Mouse (Mus musculus) neural tube, embryonic 13.5 days (tissue): ENCODE data around the gene Alox12b. TPM values are rescaled to one million over a fixed set of nuclear protein-coding genes. Genes with fewer than 3 reads are reported as not detected.

Experiments used
- ATAC-seq: fragments of 200-750 bp; cut with Nextera tagmentation; 2 replicates; pipeline ENCODE4 v1.8.0; 2017; ENCODE audit warnings: low read depth, mild to moderate bottlenecking, moderate TSS enrichment, moderate library complexity
- H3K27ac ChIP-seq: fragments of 300-500 bp; sonication (generic); replicated peaks from 2 replicates; pipeline ENCODE4 v1.5.1; 2015; ENCODE audit warnings: moderate library complexity, mild to moderate bottlenecking, inconsistent platforms
- H3K27me3 ChIP-seq: fragments of 300-500 bp; sonication (generic); 2 replicates; pipeline ENCODE4 v1.6.1; 2015; ENCODE audit warnings: mild to moderate bottlenecking, inconsistent platforms
- H3K36me3 ChIP-seq: fragments of 300-500 bp; sonication (generic); 2 replicates; pipeline ENCODE4 v1.6.1; 2015; ENCODE audit warnings: mild to moderate bottlenecking, inconsistent platforms
- H3K4me1 ChIP-seq: fragments of 300-500 bp; sonication (generic); replicated peaks from 2 replicates; pipeline ENCODE4 v1.6.1; 2015; ENCODE audit warnings: inconsistent platforms
- H3K4me2 ChIP-seq: fragments of 300-500 bp; sonication (generic); 2 replicates; pipeline ENCODE4 v1.6.1; 2015; ENCODE audit warnings: inconsistent platforms, mild to moderate bottlenecking, moderate library complexity
- H3K4me3 ChIP-seq: fragments of 300-500 bp; sonication (generic); 2 replicates; pipeline ENCODE4 v1.5.1; 2015; ENCODE audit warnings: mild to moderate bottlenecking, inconsistent platforms
- H3K9ac ChIP-seq: fragments of 300-500 bp; sonication (generic); 2 replicates; pipeline ENCODE4 v1.6.1; 2015; ENCODE audit warnings: moderate library complexity, mild to moderate bottlenecking, inconsistent platforms
- H3K9me3 ChIP-seq: fragments of 300-500 bp; sonication (generic); 2 replicates; pipeline ENCODE4 v1.6.1; 2016; ENCODE audit warnings: inconsistent platforms
- WGBS: fragments of 180-500 bp; shearing (Covaris S2); methylation state at CpG from one replicate; pipeline ENCODE4 v1.1.7; 2015; 5-methylcytosine and 5-hydroxymethylcytosine counted together
- polyA plus RNA-seq: library from polyadenylated mRNA; unstranded; fragments of >200 nt; fragmentation: Nextera tagmentation; extraction: Ambion mirVana; gene quantifications from 2 replicates; pipeline ENCODE4 v1.2.1, GENCODE M21; 2015

The Alox12b gene
- polyA plus RNA-seq, 1 experiment from 2014 or later, result 0.22 TPM

GRCm38 (mm10) chr11:69185031-69185430, 28.2 kb downstream of the Alox12b start:
- no peak for ATAC-seq
- H3K4me1 ChIP-seq, result no peaks in the 10 kb centered on the region

GRCm38 (mm10) chr11:69185936-69186335, 29.1 kb downstream of the Alox12b start:
- no peak overlapping the region for H3K9ac ChIP-seq
- no peaks in the 10 kb centered on the region for H3K9me3 ChIP-seq
- no peak overlapping the region for H3K27ac ChIP-seq
- 86% methylated on average over 6 of the region's 6 CpGs for WGBS
- H3K27me3 ChIP-seq, result no peaks in the 10 kb centered on the region
- no peak overlapping the region for H3K4me3 ChIP-seq
- no peak for ATAC-seq
- no peaks in the 10 kb centered on the region for H3K4me1 ChIP-seq
- no peak overlapping the region for H3K4me2 ChIP-seq
- H3K36me3 ChIP-seq, result no peaks in the 10 kb centered on the region

More at GRCm38 (mm10) chr11:69185031-69185430, 28.2 kb downstream of the Alox12b start:
- no peak overlapping the region for H3K4me2 ChIP-seq
- H3K27ac ChIP-seq, result no peak overlapping the region
- H3K9me3 ChIP-seq, result no peaks in the 10 kb centered on the region
- no peaks in the 10 kb centered on the region for H3K27me3 ChIP-seq
- H3K9ac ChIP-seq, result no peak overlapping the region
- no peaks in the 10 kb centered on the region for H3K36me3 ChIP-seq
- H3K4me3 ChIP-seq, result no peak overlapping the region
- WGBS, result 85% methylated on average over 5 of the region's 5 CpGs

GRCm38 (mm10) chr11:69192840-69193239, 36.1 kb downstream of the Alox12b start:
- H3K4me1 ChIP-seq, result peaks cover 9% of the 10 kb centered on the region
- H3K9ac ChIP-seq, result no peak overlapping the region
- H3K9me3 ChIP-seq, result no peaks in the 10 kb centered on the region
- WGBS, result 2% methylated on average over 1 of the region's 1 CpGs
- ATAC-seq, result no peak
- no peak overlapping the region for H3K4me3 ChIP-seq
- H3K27me3 ChIP-seq, result peaks cover 31% of the 10 kb centered on the region
- no peak overlapping the region for H3K4me2 ChIP-seq
- no peaks in the 10 kb centered on the region for H3K36me3 ChIP-seq
- H3K27ac ChIP-seq, result no peak overlapping the region

- Histone ChIP-seq H3K4me1 (peaks cover 9% of the 10 kb centered on the region), H3K9me3 (no peaks in the 10 kb centered on the region), H3K4me2 (peak overlapping the region; percentile 42), H3K27ac (no peak overlapping the region), H3K4me3 (peak overlapping the region; percentile 25; the same call in 1 of the 2 replicates), H3K9ac (peak overlapping the region; percentile 28; the same call in 1 of the 2 replicates), H3K27me3 (peaks cover 42% of the 10 kb centered on the region), H3K36me3 (no peaks in the 10 kb centered on the region)
- ATAC-seq, result no peak
- 8% methylated on average over 5 of the region's 5 CpGs for WGBS
Observed at GRCm38 (mm10) chr11:69196766-69197165, 40.0 kb downstream of the Alox12b start.

GRCm38 (mm10) chr11:69197194-69197593, 40.4 kb downstream of the Alox12b start:
- Histone ChIP-seq H3K36me3 (no peaks in the 10 kb centered on the region), H3K9ac (peak overlapping the region; percentile 28; the same call in 1 of the 2 replicates), H3K9me3 (no peaks in the 10 kb centered on the region), H3K4me1 (peaks cover 9% of the 10 kb centered on the region), H3K27me3 (peaks cover 42% of the 10 kb centered on the region), H3K4me2 (peak overlapping the region; percentile 42), H3K27ac (no peak overlapping the region), H3K4me3 (peak overlapping the region; percentile 25)
- no peak for ATAC-seq
- 2% methylated on average over 14 of the region's 14 CpGs for WGBS

- Histone ChIP-seq H3K9me3 (no peaks in the 10 kb centered on the region), H3K9ac (peak within 1 kb of the TSS; percentile 28; the same call in 1 of the 2 replicates), H3K4me2 (peak within 1 kb of the TSS; percentile 42), H3K36me3 (no peaks in the 10 kb centered on the region), H3K4me1 (peaks cover 9% of the 10 kb centered on the region), H3K27me3 (peaks cover 42% of the 10 kb centered on the region), H3K4me3 (peak within 1 kb of the TSS; percentile 25), H3K27ac (no peak within 1 kb of the TSS)
- no peak for ATAC-seq
- WGBS, result 29% methylated on average over 6 of the region's 6 CpGs
Observed at GRCm38 (mm10) chr11:69197743-69198142, 41.0 kb downstream of the Alox12b start, which contains the start of gene Alox8. Gene Alox8 (minus strand): TSS chr11:69197843.

- H3K4me1 ChIP-seq, result peaks cover 9% of the 10 kb centered on the region
- no peak overlapping the region for H3K4me3 ChIP-seq
- no peak for ATAC-seq
- no peak overlapping the region for H3K4me2 ChIP-seq
- no peaks in the 10 kb centered on the region for H3K36me3 ChIP-seq
- no peak overlapping the region for H3K9ac ChIP-seq
- no peaks in the 10 kb centered on the region for H3K9me3 ChIP-seq
- WGBS, result 96% methylated on average over 1 of the region's 1 CpGs
- peaks cover 42% of the 10 kb centered on the region for H3K27me3 ChIP-seq
- H3K27ac ChIP-seq, result no peak overlapping the region
Observed at GRCm38 (mm10) chr11:69199251-69199650, 42.5 kb downstream of the Alox12b start.

- ATAC-seq, result no peak
- H3K9ac ChIP-seq, result no peak overlapping the region
- H3K4me1 ChIP-seq, result peaks cover 9% of the 10 kb centered on the region
- 80% methylated on average over 6 of the region's 6 CpGs for WGBS
- H3K4me2 ChIP-seq, result no peak overlapping the region
- H3K27ac ChIP-seq, result no peak overlapping the region
- H3K4me3 ChIP-seq, result no peak overlapping the region
- no peaks in the 10 kb centered on the region for H3K9me3 ChIP-seq
- H3K36me3 ChIP-seq, result no peaks in the 10 kb centered on the region
- H3K27me3 ChIP-seq, result peaks cover 40% of the 10 kb centered on the region
Observed at GRCm38 (mm10) chr11:69200231-69200630, 43.4 kb downstream of the Alox12b start.

GRCm38 (mm10) chr11:69202469-69203230, 45.9 kb downstream of the Alox12b start:
- H3K9ac ChIP-seq, result no peak overlapping the region
- no peak overlapping the region for H3K27ac ChIP-seq
- H3K4me1 ChIP-seq, result 0 out of 2 replicates have a peak, but pooled peaks cover under 1% of the 10 kb centered on the region
- no peak overlapping the region for H3K4me2 ChIP-seq
- H3K9me3 ChIP-seq, result no peaks in the 10 kb centered on the region
- no peak overlapping the region for H3K4me3 ChIP-seq
- ATAC-seq, result no peak
- 85% methylated on average over 13 of the region's 13 CpGs for WGBS
- H3K27me3 ChIP-seq, result peaks cover 17% of the 10 kb centered on the region
- H3K36me3 ChIP-seq, result no peaks in the 10 kb centered on the region

GRCm38 (mm10) chr11:69211431-69211830, 54.6 kb downstream of the Alox12b start:
- Histone ChIP-seq H3K4me1 (no peaks in the 10 kb centered on the region), H3K9ac (peak overlapping the region; percentile 47; the same call in 1 of the 2 replicates), H3K4me3 (peak overlapping the region; percentile 36), H3K36me3 (no peaks in the 10 kb centered on the region), H3K27ac (peak overlapping the region; percentile 49; the same call in 1 of the 2 replicates), H3K4me2 (peak overlapping the region; percentile 47), H3K9me3 (no peaks in the 10 kb centered on the region), H3K27me3 (no peaks in the 10 kb centered on the region)
- 30% methylated on average over 2 of the region's 2 CpGs for WGBS
- no peak; the same call in 1 of the 2 replicates for ATAC-seq

GRCm38 (mm10) chr11:69217411-69217810, 60.6 kb downstream of the Alox12b start:
- WGBS, result 89% methylated on average over 5 of the region's 5 CpGs
- H3K4me3 ChIP-seq, result no peak overlapping the region
- no peaks in the 10 kb centered on the region for H3K27me3 ChIP-seq
- H3K9ac ChIP-seq, result no peak overlapping the region
- H3K4me2 ChIP-seq, result no peak overlapping the region
- no peak for ATAC-seq
- no peak overlapping the region for H3K27ac ChIP-seq
- no peaks in the 10 kb centered on the region for H3K36me3 ChIP-seq
- H3K4me1 ChIP-seq, result no peaks in the 10 kb centered on the region
- no peaks in the 10 kb centered on the region for H3K9me3 ChIP-seq

- Histone ChIP-seq H3K4me3 (no peak overlapping the region), H3K36me3 (no peaks in the 10 kb centered on the region), H3K9ac (no peak overlapping the region), H3K4me2 (no peak overlapping the region), H3K27me3 (no peaks in the 10 kb centered on the region), H3K4me1 (no peaks in the 10 kb centered on the region), H3K9me3 (no peaks in the 10 kb centered on the region), H3K27ac (no peak overlapping the region)
- 57% methylated on average over 2 of the region's 2 CpGs for WGBS
- no peak for ATAC-seq
Observed at GRCm38 (mm10) chr11:69218661-69219060, 61.9 kb downstream of the Alox12b start.
